Mouse (Mus musculus) neural tube, embryonic 13.5 days (tissue): ENCODE measurements at regions not wholly inside any gene's neighbourhood (a gene's known extent, or its start where the extent isn't known, plus 50 kb on each side); places are given as distances from the start of the nearest gene placed in this dataset.
A peak's percentile ranks its signal among the peaks of the same experiment; 100 is the strongest.

Source experiments
- ATAC-seq: fragments of 200-750 bp; cut with Nextera tagmentation; 2 replicates; pipeline ENCODE4 v1.8.0; 2017; ENCODE audit warnings: low read depth, mild to moderate bottlenecking, moderate TSS enrichment, moderate library complexity
- H3K27ac ChIP-seq: fragments of 300-500 bp; sonication (generic); replicated peaks from 2 replicates; pipeline ENCODE4 v1.5.1; 2015; ENCODE audit warnings: moderate library complexity, mild to moderate bottlenecking, inconsistent platforms
- H3K27me3 ChIP-seq: fragments of 300-500 bp; sonication (generic); 2 replicates; pipeline ENCODE4 v1.6.1; 2015; ENCODE audit warnings: mild to moderate bottlenecking, inconsistent platforms
- H3K36me3 ChIP-seq: fragments of 300-500 bp; sonication (generic); 2 replicates; pipeline ENCODE4 v1.6.1; 2015; ENCODE audit warnings: mild to moderate bottlenecking, inconsistent platforms
- H3K4me1 ChIP-seq: fragments of 300-500 bp; sonication (generic); replicated peaks from 2 replicates; pipeline ENCODE4 v1.6.1; 2015; ENCODE audit warnings: inconsistent platforms
- H3K4me2 ChIP-seq: fragments of 300-500 bp; sonication (generic); 2 replicates; pipeline ENCODE4 v1.6.1; 2015; ENCODE audit warnings: inconsistent platforms, mild to moderate bottlenecking, moderate library complexity
- H3K4me3 ChIP-seq: fragments of 300-500 bp; sonication (generic); 2 replicates; pipeline ENCODE4 v1.5.1; 2015; ENCODE audit warnings: mild to moderate bottlenecking, inconsistent platforms
- H3K9ac ChIP-seq: fragments of 300-500 bp; sonication (generic); 2 replicates; pipeline ENCODE4 v1.6.1; 2015; ENCODE audit warnings: moderate library complexity, mild to moderate bottlenecking, inconsistent platforms
- H3K9me3 ChIP-seq: fragments of 300-500 bp; sonication (generic); 2 replicates; pipeline ENCODE4 v1.6.1; 2016; ENCODE audit warnings: inconsistent platforms
- WGBS: fragments of 180-500 bp; shearing (Covaris S2); methylation state at CpG from one replicate; pipeline ENCODE4 v1.1.7; 2015; 5-methylcytosine and 5-hydroxymethylcytosine counted together

- Histone ChIP-seq H3K4me1 (no peaks in the 10 kb centered on the region), H3K36me3 (no peaks in the 10 kb centered on the region), H3K9ac (no peak overlapping the region), H3K4me2 (no peak overlapping the region), H3K27me3 (no peaks in the 10 kb centered on the region), H3K27ac (no peak overlapping the region), H3K9me3 (no peaks in the 10 kb centered on the region), H3K4me3 (no peak overlapping the region)
- 92% methylated on average over 1 of the region's 1 CpGs for WGBS
- no peak for ATAC-seq
These were observed 313.0 kb downstream of the Tex13c3 start for GRCm38 (mm10) chrX:19168111-19168510.

- Histone ChIP-seq H3K4me3 (peak overlapping the region; percentile 12), H3K27ac (no peak overlapping the region), H3K9ac (no peak overlapping the region), H3K4me2 (peak overlapping the region; percentile 39), H3K36me3 (no peaks in the 10 kb centered on the region), H3K27me3 (no peaks in the 10 kb centered on the region), H3K4me1 (no peaks in the 10 kb centered on the region), H3K9me3 (no peaks in the 10 kb centered on the region)
- peak; percentile 43; the same call in 1 of the 2 replicates for ATAC-seq
- whole genome bisulfite sequencing: 57% methylated on average over 12 of the region's 12 CpGs
These were observed 313.8 kb downstream of the Tex13c3 start for GRCm38 (mm10) chrX:19167121-19167853.

- Histone ChIP-seq H3K9ac (no peak overlapping the region), H3K4me3 (peak overlapping the region; percentile 12; the same call in 1 of the 2 replicates), H3K36me3 (no peaks in the 10 kb centered on the region), H3K27me3 (no peaks in the 10 kb centered on the region), H3K4me2 (peak overlapping the region; percentile 39), H3K27ac (no peak overlapping the region), H3K4me1 (no peaks in the 10 kb centered on the region), H3K9me3 (no peaks in the 10 kb centered on the region)
- 74% methylated on average over 5 of the region's 5 CpGs for WGBS
- ATAC-seq: no peak
These were observed 315.1 kb downstream of the Tex13c3 start for GRCm38 (mm10) chrX:19165891-19166644.

GRCm38 (mm10) chrX:19164151-19164550 is 317.0 kb downstream of the Tex13c3 start:
- no peak for ATAC-seq
- Histone ChIP-seq H3K36me3 (no peaks in the 10 kb centered on the region), H3K27me3 (no peaks in the 10 kb centered on the region), H3K4me3 (no peak overlapping the region), H3K9ac (no peak overlapping the region), H3K27ac (no peak overlapping the region), H3K4me2 (no peak overlapping the region), H3K9me3 (no peaks in the 10 kb centered on the region), H3K4me1 (no peaks in the 10 kb centered on the region)
- WGBS: 85% methylated on average over 5 of the region's 5 CpGs

GRCm38 (mm10) chrX:19162958-19163357 is 318.2 kb downstream of the Tex13c3 start:
- Histone ChIP-seq H3K27me3 (no peaks in the 10 kb centered on the region), H3K9ac (no peak overlapping the region), H3K4me3 (no peak overlapping the region), H3K36me3 (no peaks in the 10 kb centered on the region), H3K4me2 (no peak overlapping the region), H3K4me1 (no peaks in the 10 kb centered on the region), H3K27ac (no peak overlapping the region), H3K9me3 (no peaks in the 10 kb centered on the region)
- no peak for ATAC-seq
- 83% methylated on average over 1 of the region's 1 CpGs for WGBS

GRCm38 (mm10) chrX:19162351-19162750 is 318.8 kb downstream of the Tex13c3 start:
- H3K27ac ChIP-seq: no peak overlapping the region
- H3K27me3 ChIP-seq: no peaks in the 10 kb centered on the region
- no peak overlapping the region for H3K4me3 ChIP-seq
- H3K4me2 ChIP-seq: no peak overlapping the region
- H3K9me3 ChIP-seq: no peaks in the 10 kb centered on the region
- no peaks in the 10 kb centered on the region for H3K36me3 ChIP-seq
- ATAC-seq: no peak
- no peaks in the 10 kb centered on the region for H3K4me1 ChIP-seq
- no peak overlapping the region for H3K9ac ChIP-seq

GRCm38 (mm10) chrX:19160275-19160930 is 320.7 kb downstream of the Tex13c3 start:
- no peaks in the 10 kb centered on the region for H3K4me1 ChIP-seq

GRCm38 (mm10) chrX:19157464-19158203 is 323.5 kb downstream of the Tex13c3 start:
- Histone ChIP-seq H3K36me3 (no peaks in the 10 kb centered on the region), H3K4me3 (no peak overlapping the region), H3K27ac (no peak overlapping the region), H3K4me1 (no peaks in the 10 kb centered on the region), H3K9me3 (no peaks in the 10 kb centered on the region), H3K27me3 (no peaks in the 10 kb centered on the region), H3K9ac (no peak overlapping the region), H3K4me2 (no peak overlapping the region)
- WGBS: 80% methylated on average over 6 of the region's 6 CpGs
- no peak for ATAC-seq

More at GRCm38 (mm10) chrX:19160275-19160930, 320.7 kb downstream of the Tex13c3 start:
- Histone ChIP-seq H3K27ac (no peak overlapping the region), H3K9ac (no peak overlapping the region), H3K36me3 (no peaks in the 10 kb centered on the region), H3K27me3 (no peaks in the 10 kb centered on the region), H3K9me3 (no peaks in the 10 kb centered on the region), H3K4me3 (no peak overlapping the region), H3K4me2 (no peak overlapping the region)
- 87% methylated on average over 3 of the region's 3 CpGs for WGBS
- no peak for ATAC-seq

GRCm38 (mm10) chrX:19153619-19154018 is 327.5 kb downstream of the Tex13c3 start:
- ATAC-seq: no peak
- no peak overlapping the region for H3K4me3 ChIP-seq
- no peaks in the 10 kb centered on the region for H3K4me1 ChIP-seq
- H3K27me3 ChIP-seq: no peaks in the 10 kb centered on the region
- H3K36me3 ChIP-seq: no peaks in the 10 kb centered on the region
- H3K9ac ChIP-seq: no peak overlapping the region
- 75% methylated on average over 2 of the region's 2 CpGs for WGBS
- H3K27ac ChIP-seq: no peak overlapping the region
- no peak overlapping the region for H3K4me2 ChIP-seq
- no peaks in the 10 kb centered on the region for H3K9me3 ChIP-seq

GRCm38 (mm10) chrX:19152170-19152861 is 328.8 kb downstream of the Tex13c3 start:
- H3K4me3 ChIP-seq: no peak overlapping the region
- ATAC-seq: no peak
- no peaks in the 10 kb centered on the region for H3K36me3 ChIP-seq
- H3K27me3 ChIP-seq: no peaks in the 10 kb centered on the region
- no peaks in the 10 kb centered on the region for H3K4me1 ChIP-seq
- no peak overlapping the region for H3K4me2 ChIP-seq
- no peak overlapping the region for H3K27ac ChIP-seq
- WGBS: 84% methylated on average over 1 of the region's 1 CpGs
- no peaks in the 10 kb centered on the region for H3K9me3 ChIP-seq
- no peak overlapping the region for H3K9ac ChIP-seq

GRCm38 (mm10) chrX:19150606-19151005 is 330.5 kb downstream of the Tex13c3 start:
- Histone ChIP-seq H3K4me2 (no peak overlapping the region), H3K9ac (no peak overlapping the region), H3K36me3 (no peaks in the 10 kb centered on the region), H3K9me3 (no peaks in the 10 kb centered on the region), H3K4me1 (no peaks in the 10 kb centered on the region), H3K27ac (no peak overlapping the region), H3K4me3 (no peak overlapping the region), H3K27me3 (no peaks in the 10 kb centered on the region)
- WGBS: 95% methylated on average over 3 of the region's 3 CpGs
- ATAC-seq: no peak
